Mouse (Mus musculus): ENCODE measurements around the gene Ppara.

GRCm38 (mm10) chr15:85788051-85788450 lies 53.3 kb downstream of the Ppara start:
- TF ChIP-seq CTCF (IDR thresholded peaks at IDR 0.05; ENCODE audit: low read depth) (no peak), EP300 (IDR thresholded peaks at IDR 0.05; ENCODE audit: low read depth) (no peak)

Measured in liver, embryonic 14.5 days (tissue).